Mouse (Mus musculus) stomach, postnatal 0 days (tissue): ENCODE results near the gene Efs.

Experiments
- CTCF ChIP-seq: IDR thresholded peaks from 2 replicates; pipeline ENCODE4 v1.5.1; 2016; ENCODE audit warnings: antibody characterized with exemption, low read depth, mild to moderate bottlenecking, moderate library complexity
- EP300 ChIP-seq: optimal IDR thresholded peaks from 2 replicates; pipeline ENCODE3; 2016; ENCODE audit warnings: antibody characterized with exemption

- no peak for TF ChIP-seq CTCF
- no peak for TF ChIP-seq EP300
These were observed 48.3 kb upstream of the Efs start for GRCm38 (mm10) chr14:54974068-54974791.
